Mouse (Mus musculus): ENCODE results near the gene Wdfy2. TPM values are rescaled to one million over a fixed set of nuclear protein-coding genes. Genes with fewer than 3 reads are reported as not detected.

The Wdfy2 gene
- polyA plus RNA-seq, 1 experiment: 8.3 TPM

DNA sequence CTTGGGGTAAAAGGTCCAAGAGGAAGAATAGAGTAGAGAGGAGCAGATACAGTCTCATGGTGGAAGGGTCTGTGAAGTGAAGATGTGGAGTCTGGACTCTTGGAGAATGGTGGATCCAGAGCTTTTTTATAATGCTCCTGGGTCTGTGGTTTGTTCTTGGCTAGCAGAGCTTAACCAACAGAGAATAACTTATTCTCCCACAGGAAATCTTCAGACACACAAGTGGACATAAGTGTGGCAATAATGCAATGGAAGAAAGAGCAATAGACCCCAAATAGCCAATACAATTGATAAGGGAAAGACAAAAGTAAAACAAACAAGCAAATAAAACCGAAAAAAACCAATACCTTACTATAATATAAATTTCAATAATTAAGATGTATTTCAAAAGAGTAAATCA, 146.9 kb downstream of the Wdfy2 start, which contains the start of gene Defb48:
TSS of gene Defb48 (minus strand) at position 101 of the 400 bp plus-strand sequence.
- TF ChIP-seq CTCF (conservative IDR thresholded peaks at IDR 0.05; ENCODE audit: insufficient read depth, insufficient read length, low read depth, low read length): no peak
- TF ChIP-seq POLR2A (IDR thresholded peaks at IDR 0.05; ENCODE audit: low read depth, low read length): no peak
- 82% methylated on average over 1 of the region's 1 CpGs for WGBS
- Histone ChIP-seq H3K27ac (ENCODE audit: insufficient read depth, low read depth, low read length) (no peak within 1 kb of the TSS), H3K4me3 (ENCODE audit: insufficient read depth, low read depth, low read length) (no peak within 1 kb of the TSS), H3K27me3 (replicated peaks; ENCODE audit: control insufficient read depth, insufficient read depth, low read length) (no peaks in the 10 kb centered on the region), H3K4me1 (ENCODE audit: control insufficient read depth, insufficient read depth, low read length) (no peaks in the 10 kb centered on the region), H3K36me3 (ENCODE audit: control insufficient read depth, insufficient read depth, low read length) (no peaks in the 10 kb centered on the region)
- no peak for DNase-seq

DNA sequence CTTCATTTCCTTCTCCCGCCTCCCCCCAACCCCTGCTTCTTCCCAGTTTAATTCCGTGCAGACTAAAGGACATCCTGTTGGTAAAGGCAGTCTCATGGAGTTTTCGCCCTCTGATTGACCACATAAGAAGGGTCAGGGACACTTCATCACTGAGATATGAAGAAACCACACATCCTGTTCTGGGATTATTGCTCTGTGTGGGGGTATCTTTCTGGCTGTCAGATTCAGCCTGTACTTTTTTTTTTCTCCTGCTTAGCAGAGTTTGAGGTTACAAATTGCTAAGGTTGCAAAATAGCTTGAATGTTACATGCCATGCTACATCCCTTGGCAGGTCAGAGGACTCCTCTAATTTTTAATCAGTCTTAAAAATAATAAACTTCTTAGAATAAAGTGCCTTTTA, 153.8 kb downstream of the Wdfy2 start:
- 70% methylated on average over 3 of the region's 3 CpGs for whole genome bisulfite sequencing

DNA sequence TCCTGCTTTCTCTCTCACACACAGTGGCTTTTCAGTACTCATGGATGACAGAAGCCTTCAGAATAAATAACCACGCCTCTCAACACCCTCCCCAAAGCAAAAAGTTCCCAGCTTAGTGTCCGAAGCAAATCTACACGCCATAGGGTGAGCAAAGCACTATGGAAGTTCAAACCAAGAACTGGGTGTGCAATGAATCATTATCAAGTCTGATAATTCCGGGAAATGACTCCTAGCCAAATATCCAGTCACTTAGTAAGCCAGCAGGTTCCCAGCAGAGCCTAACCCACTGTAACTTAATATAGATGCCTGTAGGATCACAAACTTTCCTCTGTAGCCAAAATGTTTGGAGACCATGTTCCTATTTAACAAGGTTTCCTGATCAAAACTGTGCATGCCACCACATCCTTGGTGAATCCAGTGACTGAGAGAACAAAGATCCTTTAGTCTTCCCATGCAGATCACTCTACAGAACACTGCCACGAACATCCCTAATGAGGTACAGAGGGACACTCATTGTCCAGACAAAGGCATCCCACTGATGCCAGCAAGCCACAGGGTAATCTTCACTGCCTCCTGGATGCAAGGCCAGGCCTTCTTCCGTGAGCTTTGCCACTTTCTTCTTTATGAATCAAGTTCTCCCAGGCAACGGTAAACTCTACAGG, 154.5 kb downstream of the Wdfy2 start:
- no peak for DNase-seq
- Histone ChIP-seq H3K27ac (ENCODE audit: insufficient read depth, low read depth, low read length) (no peak overlapping the region), H3K4me3 (ENCODE audit: insufficient read depth, low read depth, low read length) (no peak overlapping the region), H3K27me3 (replicated peaks; ENCODE audit: control insufficient read depth, insufficient read depth, low read length) (no peaks in the 10 kb centered on the region), H3K36me3 (ENCODE audit: control insufficient read depth, insufficient read depth, low read length) (no peaks in the 10 kb centered on the region), H3K4me1 (ENCODE audit: control insufficient read depth, insufficient read depth, low read length) (no peaks in the 10 kb centered on the region)
- WGBS: 80% methylated on average over 7 of the region's 7 CpGs
- TF ChIP-seq POLR2A (IDR thresholded peaks at IDR 0.05; ENCODE audit: low read depth, low read length) (no peak), CTCF (conservative IDR thresholded peaks at IDR 0.05; ENCODE audit: insufficient read depth, insufficient read length, low read depth, low read length) (no peak)

More for the DNA sequence above, 153.8 kb downstream of the Wdfy2 start:
- no peak for TF ChIP-seq POLR2A (IDR thresholded peaks at IDR 0.05; ENCODE audit: low read depth, low read length)
- no peak for TF ChIP-seq CTCF (conservative IDR thresholded peaks at IDR 0.05; ENCODE audit: insufficient read depth, insufficient read length, low read depth, low read length)
- no peaks in the 10 kb centered on the region for H3K4me1 ChIP-seq (ENCODE audit: control insufficient read depth, insufficient read depth, low read length)
- no peaks in the 10 kb centered on the region for H3K36me3 ChIP-seq (ENCODE audit: control insufficient read depth, insufficient read depth, low read length)
- no peak overlapping the region for H3K4me3 ChIP-seq (ENCODE audit: insufficient read depth, low read depth, low read length)
- no peak overlapping the region for H3K27ac ChIP-seq (ENCODE audit: insufficient read depth, low read depth, low read length)
- no peak for DNase-seq
- H3K27me3 ChIP-seq (replicated peaks; ENCODE audit: control insufficient read depth, insufficient read depth, low read length): no peaks in the 10 kb centered on the region

DNA sequence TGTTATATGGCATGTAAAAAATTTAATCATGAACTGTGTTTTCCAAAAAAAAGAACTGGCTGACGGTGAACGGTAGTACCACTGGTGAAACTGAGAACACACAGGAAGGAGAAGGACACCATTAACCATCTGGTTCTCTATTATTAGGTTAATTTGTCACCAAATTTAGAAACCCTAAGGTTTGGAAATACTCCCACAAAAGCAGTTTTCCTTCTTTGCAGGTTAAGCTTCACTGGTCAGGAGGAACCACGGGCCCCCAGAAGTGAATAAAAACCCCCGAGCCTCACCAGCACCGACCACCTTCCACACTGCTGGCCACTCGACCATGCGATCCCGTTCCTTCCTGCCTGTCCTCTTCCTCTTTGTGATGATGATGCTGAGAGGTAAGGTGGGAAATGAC, 160.3 kb downstream of the Wdfy2 start, which contains the start of gene Defb47:
TSS of gene Defb47 (plus strand) at position 301 of the 400 bp plus-strand sequence.
- DNase-seq: no peak
- WGBS: 41% methylated on average over 8 of the region's 8 CpGs
- Histone ChIP-seq H3K4me1 (ENCODE audit: control insufficient read depth, insufficient read depth, low read length) (no peaks in the 10 kb centered on the region), H3K4me3 (ENCODE audit: insufficient read depth, low read depth, low read length) (no peak within 1 kb of the TSS), H3K27ac (ENCODE audit: insufficient read depth, low read depth, low read length) (no peak within 1 kb of the TSS), H3K27me3 (replicated peaks; ENCODE audit: control insufficient read depth, insufficient read depth, low read length) (no peaks in the 10 kb centered on the region), H3K36me3 (ENCODE audit: control insufficient read depth, insufficient read depth, low read length) (no peaks in the 10 kb centered on the region)
- TF ChIP-seq CTCF (conservative IDR thresholded peaks at IDR 0.05; ENCODE audit: insufficient read depth, insufficient read length, low read depth, low read length): no peak
- TF ChIP-seq POLR2A (IDR thresholded peaks at IDR 0.05; ENCODE audit: low read depth, low read length): no peak

DNA sequence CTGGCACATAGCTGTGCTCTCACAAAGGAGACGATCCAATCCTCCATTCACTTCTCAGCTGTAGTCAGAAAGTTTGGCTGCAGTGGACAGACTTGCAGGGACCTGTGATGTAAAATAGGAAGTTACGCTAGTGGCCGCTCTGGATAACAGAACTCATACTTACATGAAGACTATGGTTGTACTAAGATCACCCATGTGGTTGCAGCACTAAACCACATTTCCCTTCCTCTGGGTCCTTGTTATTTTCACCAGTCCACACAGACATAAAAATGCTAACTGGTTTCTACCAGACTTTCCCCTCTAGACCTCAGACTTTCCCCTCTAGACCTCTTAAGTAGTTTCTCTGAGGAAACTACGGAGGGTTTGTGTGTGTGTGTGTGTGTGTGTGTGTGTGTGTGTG, 161.5 kb downstream of the Wdfy2 start:
- DNase-seq: no peak
- 78% methylated on average over 4 of the region's 4 CpGs for WGBS
- no peak for TF ChIP-seq CTCF (conservative IDR thresholded peaks at IDR 0.05; ENCODE audit: insufficient read depth, insufficient read length, low read depth, low read length)
- no peak for TF ChIP-seq POLR2A (IDR thresholded peaks at IDR 0.05; ENCODE audit: low read depth, low read length)

DNA sequence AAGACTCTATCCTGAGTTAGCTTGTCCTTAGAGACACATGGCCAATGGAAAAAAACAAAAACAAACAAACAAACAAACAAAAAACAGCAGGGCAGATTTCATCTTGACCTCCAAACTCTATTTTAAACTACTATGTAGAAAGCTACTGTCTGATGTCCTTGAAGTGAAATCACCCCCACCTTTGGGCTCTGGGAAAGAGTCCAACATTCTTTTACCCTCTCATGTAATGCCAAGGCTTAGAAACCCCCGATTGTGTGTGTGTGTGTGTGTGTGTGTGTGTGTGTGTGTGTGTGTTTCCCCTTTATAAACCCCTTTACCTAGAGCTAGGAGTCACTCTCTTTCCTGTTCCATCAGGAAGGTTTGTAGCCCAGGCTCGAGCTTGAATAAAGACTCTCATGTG, 165.1 kb downstream of the Wdfy2 start:
- Histone ChIP-seq H3K4me3 (ENCODE audit: insufficient read depth, low read depth, low read length) (no peak overlapping the region), H3K36me3 (ENCODE audit: control insufficient read depth, insufficient read depth, low read length) (no peaks in the 10 kb centered on the region), H3K27me3 (replicated peaks; ENCODE audit: control insufficient read depth, insufficient read depth, low read length) (no peaks in the 10 kb centered on the region), H3K4me1 (ENCODE audit: control insufficient read depth, insufficient read depth, low read length) (no peaks in the 10 kb centered on the region), H3K27ac (ENCODE audit: insufficient read depth, low read depth, low read length) (no peak overlapping the region)
- DNase-seq: no peak
- TF ChIP-seq POLR2A (IDR thresholded peaks at IDR 0.05; ENCODE audit: low read depth, low read length) (no peak), CTCF (conservative IDR thresholded peaks at IDR 0.05; ENCODE audit: insufficient read depth, insufficient read length, low read depth, low read length) (no peak)
- 29% methylated on average over 2 of the region's 2 CpGs for WGBS

More for the DNA sequence above, 161.5 kb downstream of the Wdfy2 start:
- Histone ChIP-seq H3K4me3 (ENCODE audit: insufficient read depth, low read depth, low read length) (no peak overlapping the region), H3K27ac (ENCODE audit: insufficient read depth, low read depth, low read length) (no peak overlapping the region), H3K4me1 (ENCODE audit: control insufficient read depth, insufficient read depth, low read length) (no peaks in the 10 kb centered on the region), H3K27me3 (replicated peaks; ENCODE audit: control insufficient read depth, insufficient read depth, low read length) (no peaks in the 10 kb centered on the region), H3K36me3 (ENCODE audit: control insufficient read depth, insufficient read depth, low read length) (no peaks in the 10 kb centered on the region)

Other genes starting within 250 kb of the Wdfy2 start
- not detected in 2 replicates for gene Serpine3, start 174.0 kb upstream of the Wdfy2 start, polyA plus RNA-seq (2012; rRNA removed)
- 3.3 and 4.6 TPM in 2 replicates for gene Ints6, start 76.5 kb upstream of the Wdfy2 start, polyA plus RNA-seq (2012; rRNA removed)
- gene Defb48, start 146.8 kb downstream of the Wdfy2 start, polyA plus RNA-seq (2012; rRNA removed): not detected in 2 replicates
- gene Defb47, start 160.4 kb downstream of the Wdfy2 start, polyA plus RNA-seq (2012; rRNA removed): not detected in 2 replicates
- not detected in 2 replicates for gene Defb43, start 174.1 kb downstream of the Wdfy2 start, polyA plus RNA-seq (2012; rRNA removed)
- gene Defb42, start 209.3 kb downstream of the Wdfy2 start, polyA plus RNA-seq (2012; rRNA removed): 4.7 and 5.7 TPM in 2 replicates
- not detected in 2 replicates for gene Defb30, start 212.3 kb downstream of the Wdfy2 start, polyA plus RNA-seq (2012; rRNA removed)

Measured in kidney, adult 2 months (tissue).